In the genomic region with DNA sequence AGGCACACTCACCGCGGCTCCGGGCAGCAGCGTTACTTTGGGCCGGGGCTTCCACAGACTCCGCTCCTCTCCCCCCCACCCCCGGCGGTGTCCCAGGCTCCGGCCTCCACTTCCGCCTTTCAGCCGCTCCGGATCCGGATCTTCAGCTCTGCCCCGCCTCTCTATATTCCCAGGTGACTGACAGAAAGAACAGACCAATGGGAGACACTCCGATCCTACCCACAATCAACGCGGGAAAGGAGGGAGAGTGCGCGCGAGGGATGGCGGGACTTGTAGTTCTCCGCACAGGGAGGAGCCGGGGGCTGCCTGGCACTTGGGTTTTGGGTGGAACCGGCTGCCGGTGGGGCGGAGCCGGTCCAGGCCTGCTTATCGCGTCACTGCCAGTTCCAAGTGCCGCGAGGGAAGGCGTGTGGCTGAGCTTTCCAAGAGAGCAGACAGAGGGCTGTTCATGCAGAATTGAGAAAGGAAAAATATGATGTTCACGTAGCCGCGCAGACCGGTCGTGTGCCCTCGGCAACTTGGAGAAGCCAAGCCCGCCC, we compare ENCODE assay signal across 8 mouse cellular contexts. TPM values are rescaled to one million over a fixed set of nuclear protein-coding genes. Genes with fewer than 3 reads are reported as not detected.
DNase-seq lines count a peak whose midpoint lies in the region; ATAC-seq lines count a peak whose summit lies in the region.

A gene (minus strand): TSS at position 150 of the 539 bp plus-strand sequence.

- ATAC-seq in heart, embryonic 13.5 days (ENCODE audit: extremely low read depth, insufficient number of reproducible peaks, low FRiP score, low TSS enrichment) = peak; percentile 99
- ATAC-seq in liver, embryonic 12.5 days = peak; percentile 97
- ATAC-seq in stomach, embryonic 15.5 days (ENCODE audit: insufficient read depth, low FRiP score, low read depth) = peak; percentile 99

- H3K9ac ChIP-seq in heart, embryonic 13.5 days = peak within 1 kb of the TSS; percentile 95
- peak within 1 kb of the TSS; percentile 99 for H3K9ac ChIP-seq in liver, embryonic 12.5 days
- peak within 1 kb of the TSS; percentile 97 for H3K9ac ChIP-seq in stomach, embryonic 15.5 days

- under 1% methylated on average over 39 of the region's 39 CpGs for WGBS in heart, embryonic 13.5 days
- WGBS in liver, embryonic 12.5 days (ENCODE audit: insufficient replicate concordance) = under 1% methylated on average over 39 of the region's 39 CpGs
- under 1% methylated on average over 39 of the region's 39 CpGs for WGBS in stomach, embryonic 15.5 days

- H3K4me3 ChIP-seq in brown adipose tissue, adult 24 weeks (ENCODE audit: insufficient read depth, low read depth, low read length) = peak within 1 kb of the TSS; percentile 82
- H3K4me3 ChIP-seq in heart, embryonic 13.5 days = peak within 1 kb of the TSS; percentile 87
- H3K4me3 ChIP-seq in liver, embryonic 12.5 days = peak within 1 kb of the TSS; percentile 99
- peak within 1 kb of the TSS; percentile 100 for H3K4me3 ChIP-seq in stomach, embryonic 15.5 days (replicated peaks)

- no peaks in the 10 kb centered on the region for H3K9me3 ChIP-seq in heart, embryonic 13.5 days
- H3K9me3 ChIP-seq in liver, embryonic 12.5 days (replicated peaks) = no peaks in the 10 kb centered on the region
- no peaks in the 10 kb centered on the region for H3K9me3 ChIP-seq in stomach, embryonic 15.5 days

- peak; percentile 99 for DNase-seq in CD4-positive, CD25-positive, alpha-beta regulatory T cell, adult 2 months (ENCODE audit: low read depth, low spot score)
- peak; percentile 82 for DNase-seq in fat pad, adult 2 months (ENCODE audit: extremely low read depth, low read depth, low spot score)
- DNase-seq in kidney, postnatal 10 days = peak; percentile 99
- DNase-seq in natural killer cell, adult 2 months (ENCODE audit: low spot score in 2 of 2) = peak; percentile 98 to 99

- peak within 1 kb of the TSS; percentile 81 for H3K4me2 ChIP-seq in heart, embryonic 13.5 days
- H3K4me2 ChIP-seq in liver, embryonic 12.5 days = peak within 1 kb of the TSS; percentile 96
- H3K4me2 ChIP-seq in stomach, embryonic 15.5 days = peak within 1 kb of the TSS; percentile 75

- H3K36me3 ChIP-seq in heart, embryonic 13.5 days = peaks cover 2% of the 10 kb centered on the region
- peaks cover 20% of the 10 kb centered on the region for H3K36me3 ChIP-seq in liver, embryonic 12.5 days
- no peaks in the 10 kb centered on the region for H3K36me3 ChIP-seq in stomach, embryonic 15.5 days

- peaks cover 23% of the 10 kb centered on the region for H3K27me3 ChIP-seq in heart, embryonic 13.5 days (replicated peaks)
- H3K27me3 ChIP-seq in liver, embryonic 12.5 days (replicated peaks) = no peaks in the 10 kb centered on the region
- no peaks in the 10 kb centered on the region for H3K27me3 ChIP-seq in stomach, embryonic 15.5 days (replicated peaks)

- peaks cover 26% of the 10 kb centered on the region for H3K4me1 ChIP-seq in brown adipose tissue, adult 24 weeks (ENCODE audit: control insufficient read depth, insufficient read depth, insufficient read length, low read length)
- H3K4me1 ChIP-seq in heart, embryonic 13.5 days = peaks cover 27% of the 10 kb centered on the region
- H3K4me1 ChIP-seq in liver, embryonic 12.5 days = peaks cover 53% of the 10 kb centered on the region
- H3K4me1 ChIP-seq in stomach, embryonic 15.5 days = peaks cover 23% of the 10 kb centered on the region

- H3K27ac ChIP-seq in brown adipose tissue, adult 24 weeks (replicated peaks; ENCODE audit: low read depth, low read length) = peak within 1 kb of the TSS; percentile 89
- H3K27ac ChIP-seq in heart, embryonic 13.5 days (replicated peaks) = peak within 1 kb of the TSS; percentile 83
- H3K27ac ChIP-seq in liver, embryonic 12.5 days = peak within 1 kb of the TSS; percentile 94
- peak within 1 kb of the TSS; percentile 61 for H3K27ac ChIP-seq in stomach, embryonic 15.5 days

RNA-seq across cellular contexts. Expression of the gene that starts here (rescaled TPM):
- 148 and 163 TPM in 2 replicates for polyA plus RNA-seq in brown adipose tissue, adult 24 weeks (2012; ENCODE audit: insufficient read depth, insufficient read length, missing spikeins)
- polyA plus RNA-seq in heart, embryonic 13.5 days (2015; fragmentation: Nextera tagmentation; extraction: Ambion mirVana) = 13.4 and 13.6 TPM in 2 replicates
- 15.9 and 18.1 TPM in 2 replicates for polyA plus RNA-seq in liver, embryonic 12.5 days (2016; fragmentation: Nextera tagmentation; extraction: Ambion mirVana)
- polyA plus RNA-seq in stomach, embryonic 15.5 days (2015; fragmentation: Nextera tagmentation; extraction: Ambion mirVana) = 24.5 and 25.5 TPM in 2 replicates

Comparison
In these comparisons a context has a peak if more than half of its experiments do, and no peak if none do; other contexts are left out.
1. Peak in every context shown above with its lines: DNase-seq, ATAC-seq, H3K4me3 ChIP-seq and H3K27ac ChIP-seq.